Comparison of ENCODE assay signal across 8 mouse cellular contexts in genomic region chr11:70229260-70230010, GRCm38 (mm10). TPM values are rescaled to one million over a fixed set of nuclear protein-coding genes. Genes with fewer than 3 reads are reported as not detected.
DNase-seq lines count a peak whose midpoint lies in the region; ATAC-seq and TF ChIP-seq lines count a peak whose summit lies in the region.

Gene Bcl6b, minus strand, starts transcription at chr11:70229798.

- H3K9ac ChIP-seq in forebrain, embryonic 12.5 days = peak within 1 kb of the TSS; percentile 8; the same call in 1 of the 2 replicates
- peak within 1 kb of the TSS; percentile 52 for H3K9ac ChIP-seq in hindbrain, embryonic 16.5 days (ENCODE audit: low read depth, low read length)
- H3K9ac ChIP-seq in lung, postnatal 0 days (replicated peaks; ENCODE audit: low read depth) = peak within 1 kb of the TSS; percentile 68

- ATAC-seq in forebrain, embryonic 12.5 days (ENCODE audit: low FRiP score) = 0 out of 2 replicates have a peak, but pooled peaks have one; percentile 5
- ATAC-seq in hindbrain, embryonic 16.5 days = no peak
- peak; percentile 42 for ATAC-seq in lung, postnatal 0 days

- H3K36me3 ChIP-seq in forebrain, embryonic 12.5 days (replicated peaks) = peaks cover 5% of the 10 kb centered on the region
- no peaks in the 10 kb centered on the region for H3K36me3 ChIP-seq in hindbrain, embryonic 16.5 days (ENCODE audit: control insufficient read depth, insufficient read depth, low read length)
- no peaks in the 10 kb centered on the region for H3K36me3 ChIP-seq in lung, postnatal 0 days (ENCODE audit: insufficient read depth, low read length)

- peak within 1 kb of the TSS; percentile 49 for H3K4me2 ChIP-seq in forebrain, embryonic 12.5 days
- peak within 1 kb of the TSS; percentile 63 for H3K4me2 ChIP-seq in hindbrain, embryonic 16.5 days (ENCODE audit: low read length)
- H3K4me2 ChIP-seq in lung, postnatal 0 days (replicated peaks; ENCODE audit: low read depth, low read length) = peak within 1 kb of the TSS; percentile 58

- peak; percentile 58 for DNase-seq in cerebellum, adult 9-10 months
- no peak for DNase-seq in cerebellum, adult 8-10 months
- DNase-seq in ES-CJ7 (ENCODE audit: low read depth, low spot score) = peak; percentile 46
- peak; percentile 54 for DNase-seq in lung, postnatal 0 days (ENCODE audit: low spot score)
- no peak for DNase-seq in left cerebral cortex, adult 9 months (ENCODE audit: low spot score in 2 of 2)
- DNase-seq in ovary, postnatal 36 days (ENCODE audit: low spot score) = no peak

- no peak within 1 kb of the TSS; the same call in 1 of the 2 replicates for H3K27ac ChIP-seq in forebrain, embryonic 12.5 days
- peak within 1 kb of the TSS; percentile 45 for H3K27ac ChIP-seq in hindbrain, embryonic 16.5 days (ENCODE audit: low read depth, low read length)
- H3K27ac ChIP-seq in lung, postnatal 0 days (ENCODE audit: low read length) = peak within 1 kb of the TSS; percentile 93

- H3K4me1 ChIP-seq in forebrain, embryonic 12.5 days = peaks cover 49% of the 10 kb centered on the region
- H3K4me1 ChIP-seq in hindbrain, embryonic 16.5 days (ENCODE audit: control insufficient read depth, insufficient read depth, low read depth, low read length) = peaks cover 25% of the 10 kb centered on the region
- H3K4me1 ChIP-seq in lung, postnatal 0 days (ENCODE audit: insufficient read depth, low read depth, low read length) = peaks cover 18% of the 10 kb centered on the region

- H3K27me3 ChIP-seq in forebrain, embryonic 12.5 days = peaks cover 72% of the 10 kb centered on the region
- peaks cover 18% of the 10 kb centered on the region for H3K27me3 ChIP-seq in hindbrain, embryonic 16.5 days (replicated peaks; ENCODE audit: control insufficient read depth, insufficient read depth, low read length)
- H3K27me3 ChIP-seq in lung, postnatal 0 days (replicated peaks; ENCODE audit: insufficient read depth, low read length) = peaks cover 11% of the 10 kb centered on the region; the same call in 1 of the 2 replicates

- TF ChIP-seq CTCF in lung, postnatal 0 days (IDR thresholded peaks at IDR 0.05) = no peak

- TF ChIP-seq EP300 in lung, postnatal 0 days (IDR thresholded peaks at IDR 0.05) = no peak

- peak within 1 kb of the TSS; percentile 29 for H3K4me3 ChIP-seq in forebrain, embryonic 12.5 days (replicated peaks)
- H3K4me3 ChIP-seq in hindbrain, embryonic 16.5 days (ENCODE audit: low read length) = peak within 1 kb of the TSS; percentile 37
- H3K4me3 ChIP-seq in lung, postnatal 0 days (ENCODE audit: low read depth, low read length) = peak within 1 kb of the TSS; percentile 46

- no peaks in the 10 kb centered on the region for H3K9me3 ChIP-seq in forebrain, embryonic 12.5 days
- H3K9me3 ChIP-seq in hindbrain, embryonic 16.5 days (ENCODE audit: control insufficient read depth, low read length) = no peaks in the 10 kb centered on the region
- no peaks in the 10 kb centered on the region for H3K9me3 ChIP-seq in lung, postnatal 0 days (ENCODE audit: low read length)

- 3% methylated on average over 39 of the region's 39 CpGs for WGBS in forebrain, embryonic 12.5 days
- WGBS in hindbrain, embryonic 16.5 days = 3% methylated on average over 39 of the region's 39 CpGs
- WGBS in lung, postnatal 0 days = 2% methylated on average over 39 of the region's 39 CpGs

RNA-seq across cellular contexts. Expression of gene Bcl6b, which starts in this region (rescaled TPM):
- 5.7 and 5.9 TPM in 2 replicates for polyA plus RNA-seq in forebrain, embryonic 12.5 days (2016; fragmentation: Nextera tagmentation; extraction: Ambion mirVana)
- polyA plus RNA-seq in hindbrain, embryonic 16.5 days (2015; fragmentation: Nextera tagmentation; extraction: Ambion mirVana) = 5.1 and 6.6 TPM in 2 replicates
- 19.2 and 31.6 TPM in 2 replicates for polyA plus RNA-seq in lung, postnatal 0 days (2015; fragmentation: Nextera tagmentation; extraction: Ambion mirVana)

Comparison
In these comparisons a context has a peak if more than half of its experiments do, and no peak if none do; other contexts are left out.
1. DNase-seq: peak in cerebellum, adult 9-10 months (single experiment), ES-CJ7 (single experiment) and lung, postnatal 0 days (single experiment); none in cerebellum, adult 8-10 months (single experiment), left cerebral cortex, adult 9 months (0 of 2) and ovary, postnatal 36 days (single experiment).
2. H3K9ac ChIP-seq: peak in every context shown above with its lines; median percentile 68 in lung, postnatal 0 days; 52 in hindbrain, embryonic 16.5 days; 8 in forebrain, embryonic 12.5 days.
3. Peak in every context shown above with its lines, with median percentiles within 50 percentile points of each other: H3K4me2 ChIP-seq and H3K4me3 ChIP-seq.